Mouse (Mus musculus) cerebellum, adult 8-10 months (tissue): ENCODE measurements at regions not wholly inside any gene's neighbourhood (a gene's known extent, or its start where the extent isn't known, plus 50 kb on each side); places are given as distances from the start of the nearest gene placed in this dataset.

Experiments
- DNase-seq: peaks from one replicate; pipeline ENCODE4 v3.0.0; 2022

DNA sequence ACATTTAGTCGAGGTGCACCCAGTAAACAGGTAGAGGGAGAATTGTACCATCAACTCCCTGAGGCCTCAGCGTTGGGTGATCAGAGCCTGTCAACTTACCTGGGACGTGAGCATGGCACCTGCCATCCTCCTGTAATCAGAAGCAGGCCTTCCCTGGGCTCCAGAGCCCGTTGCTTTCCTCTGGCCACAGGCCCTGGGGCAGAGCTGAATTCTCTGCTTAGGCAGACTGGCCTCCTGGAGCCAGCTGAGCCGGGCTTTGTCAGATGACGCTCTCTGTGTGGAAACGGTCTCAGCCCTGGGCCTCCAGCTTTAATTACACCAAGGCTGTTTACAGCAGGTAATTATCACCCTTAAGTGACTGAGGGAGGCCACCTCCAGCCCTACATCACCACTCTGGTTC, 92.6 kb upstream of the Pmepa1 start:
- no peak for DNase-seq

DNA sequence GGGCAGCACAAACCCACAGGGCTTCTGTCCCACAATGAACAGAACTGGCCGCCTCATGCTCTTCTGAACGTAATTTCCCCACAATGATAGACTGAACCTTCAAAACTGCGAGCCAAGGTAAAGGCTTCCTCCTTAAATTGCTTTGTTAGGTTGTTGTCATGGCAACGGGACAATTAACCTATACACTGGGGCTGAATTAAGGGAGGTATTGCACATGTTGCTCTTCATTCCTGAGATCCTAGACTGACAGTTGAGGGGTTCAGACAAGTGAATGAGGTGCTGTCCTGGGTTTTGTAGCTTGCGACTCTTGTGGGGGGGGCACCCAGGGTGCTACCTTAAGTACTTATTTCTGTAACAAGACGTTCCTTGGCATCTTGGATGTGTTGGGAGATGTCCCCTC, 100.6 kb upstream of the Pmepa1 start:
- no peak for DNase-seq

DNA sequence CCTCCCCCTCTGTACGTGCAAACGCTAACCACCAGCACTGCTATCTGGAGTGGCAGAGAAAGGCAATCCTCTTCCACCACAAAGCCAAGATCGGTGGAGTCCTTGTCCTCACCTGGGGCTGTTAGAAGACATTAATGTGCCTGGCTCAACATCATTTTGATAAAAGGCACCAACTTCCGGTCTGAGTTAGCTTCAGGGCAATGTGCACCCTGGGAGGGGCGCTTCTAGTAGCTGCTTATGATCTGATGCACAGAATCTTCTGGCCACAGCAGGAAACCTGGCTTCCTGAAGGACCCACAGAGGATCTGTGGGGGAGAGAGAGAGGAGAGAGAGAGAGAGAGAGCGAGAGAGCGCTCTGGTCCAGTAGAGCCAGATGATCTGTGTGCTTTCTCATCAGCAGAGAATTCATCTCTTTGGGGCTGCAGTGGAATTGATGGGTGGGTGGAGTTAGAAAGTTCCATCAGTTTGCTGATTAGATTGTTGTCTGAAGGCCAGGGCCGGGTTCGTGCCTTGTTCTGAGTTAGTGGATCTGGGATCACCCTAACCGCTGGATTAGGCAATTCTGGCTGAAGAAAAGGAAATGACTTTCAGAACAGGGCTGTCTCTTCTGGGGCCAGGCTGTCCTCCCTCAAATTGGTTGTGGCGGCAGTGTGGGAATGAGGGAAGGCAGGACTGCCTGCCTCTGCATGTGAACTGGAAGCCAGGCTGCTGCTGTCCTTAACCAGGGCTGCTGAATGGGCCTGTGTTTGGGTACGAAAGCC, 101.3 kb upstream of the Pmepa1 start:
- no peak for DNase-seq

DNA sequence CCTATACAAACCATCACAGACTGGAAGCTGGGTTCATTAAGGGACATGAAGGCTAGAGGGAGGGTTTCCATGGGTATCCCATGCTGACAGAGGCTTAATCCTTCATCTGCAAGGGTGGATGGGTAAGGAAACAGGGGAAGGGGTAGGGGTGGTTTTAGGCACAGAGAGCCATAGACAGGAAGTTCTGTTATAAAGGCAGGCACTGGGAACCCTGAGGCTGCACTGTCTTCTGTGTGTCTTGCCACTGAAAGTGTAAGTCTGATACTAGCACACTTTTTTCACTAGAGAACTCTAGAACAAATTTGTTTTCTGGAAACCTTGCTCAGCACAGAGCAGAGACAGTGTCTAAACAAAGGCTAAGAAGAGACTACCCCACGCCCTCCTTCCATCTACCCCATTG, 103.4 kb upstream of the Pmepa1 start:
- no peak for DNase-seq

DNA sequence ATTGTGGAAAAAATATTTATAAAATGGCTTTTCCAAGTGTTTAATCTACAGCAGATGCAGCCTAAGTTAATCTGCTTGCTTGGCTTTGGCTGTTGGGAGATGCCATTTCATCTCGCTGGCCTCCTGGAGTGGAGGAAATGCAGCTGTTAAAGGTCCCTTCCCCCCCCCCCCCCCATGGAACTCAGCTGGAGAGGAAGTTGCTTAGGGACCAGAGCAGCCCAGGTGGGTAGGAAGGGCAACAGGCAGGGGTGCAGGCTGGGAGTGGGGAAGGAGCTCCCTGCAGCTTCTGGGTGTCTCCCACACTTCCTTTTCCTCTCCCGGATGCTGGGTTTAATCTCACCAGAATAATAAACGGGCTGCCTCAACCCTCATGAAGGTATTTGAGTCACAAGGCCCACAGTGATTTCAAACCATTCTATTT, 104.0 kb upstream of the Pmepa1 start:
- no peak for DNase-seq

DNA sequence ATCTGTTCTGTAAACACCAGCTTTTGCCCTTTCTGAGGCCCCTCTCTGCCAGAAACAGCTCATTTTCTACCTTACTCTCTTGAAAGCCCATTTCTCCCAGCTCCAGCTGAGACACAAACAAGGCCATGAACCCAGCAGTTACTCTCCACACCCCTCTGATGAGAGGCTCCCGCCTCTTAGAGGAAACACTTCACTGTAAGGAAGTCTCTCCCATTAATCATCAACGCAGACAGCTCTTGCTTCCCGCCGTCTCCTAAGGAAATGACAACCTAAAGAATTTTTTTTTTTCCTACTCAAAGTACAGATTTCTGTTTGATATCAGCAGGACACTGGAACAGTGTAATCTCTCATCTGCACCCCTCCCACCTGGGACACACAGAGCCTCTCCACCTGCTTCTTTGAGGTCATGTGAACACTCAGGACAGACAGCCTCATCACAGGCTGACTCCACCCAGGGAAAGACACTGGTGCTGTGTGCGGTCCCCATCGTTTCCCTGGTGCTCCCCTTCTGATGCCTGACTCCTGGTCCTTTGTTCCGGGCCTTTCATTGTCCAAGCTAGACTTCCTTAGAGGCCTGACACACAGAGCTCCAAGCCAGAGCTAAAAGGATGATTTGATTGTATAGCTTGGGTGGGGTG, 106.0 kb upstream of the Pmepa1 start:
- no peak for DNase-seq

DNA sequence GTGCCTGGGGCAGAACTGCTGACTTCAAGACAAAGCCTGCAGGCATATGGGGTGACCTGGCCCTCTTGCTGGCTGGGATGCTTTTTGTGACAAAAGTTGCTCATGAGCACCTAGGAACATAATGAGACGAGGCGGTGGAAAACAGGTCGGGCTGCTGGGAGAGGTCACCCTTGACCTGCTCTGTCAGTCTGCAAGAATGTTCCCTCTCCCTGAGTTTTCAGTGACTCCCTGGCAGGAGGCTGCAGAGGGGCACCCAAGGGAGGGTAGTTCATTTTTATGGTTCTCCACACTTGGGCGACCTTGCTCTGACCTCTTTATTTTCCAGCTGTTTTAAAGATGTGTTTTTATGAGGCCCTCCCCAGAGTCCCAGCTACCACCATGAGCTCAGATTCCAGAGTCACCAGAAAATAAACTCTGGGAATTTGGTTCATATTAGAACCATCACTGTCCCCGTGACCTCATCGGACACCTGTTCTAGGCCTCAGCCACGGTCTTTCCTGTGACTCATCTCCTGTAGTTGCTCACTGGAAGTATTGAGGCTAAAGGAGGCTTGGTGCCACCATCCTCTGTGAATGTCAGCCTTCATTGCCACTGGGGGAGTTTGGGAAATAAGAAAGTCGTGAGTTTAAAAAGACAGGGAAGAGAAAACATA, 108.7 kb upstream of the Pmepa1 start:
- no peak for DNase-seq

DNA sequence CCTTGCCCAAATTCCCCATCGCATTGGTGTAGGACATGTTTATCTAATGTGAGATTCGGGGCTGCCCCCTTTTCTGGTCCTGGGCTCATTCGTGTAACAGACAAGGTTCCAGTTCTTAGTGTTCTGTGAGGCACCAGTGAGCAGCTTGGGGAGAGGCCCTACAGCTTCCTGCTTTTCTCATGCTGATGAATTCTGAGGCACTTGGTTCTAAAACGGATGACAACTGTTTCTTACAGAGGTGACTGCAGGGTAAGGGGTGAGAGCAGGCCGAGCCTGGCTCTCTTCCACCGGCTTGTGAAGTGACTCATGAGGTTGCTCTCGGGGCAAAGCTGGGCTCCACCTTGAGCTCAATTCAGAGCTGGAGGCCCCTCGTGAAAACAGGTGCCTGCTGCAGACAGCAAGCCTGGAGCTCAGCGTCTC, 109.4 kb upstream of the Pmepa1 start:
- no peak for DNase-seq

DNA sequence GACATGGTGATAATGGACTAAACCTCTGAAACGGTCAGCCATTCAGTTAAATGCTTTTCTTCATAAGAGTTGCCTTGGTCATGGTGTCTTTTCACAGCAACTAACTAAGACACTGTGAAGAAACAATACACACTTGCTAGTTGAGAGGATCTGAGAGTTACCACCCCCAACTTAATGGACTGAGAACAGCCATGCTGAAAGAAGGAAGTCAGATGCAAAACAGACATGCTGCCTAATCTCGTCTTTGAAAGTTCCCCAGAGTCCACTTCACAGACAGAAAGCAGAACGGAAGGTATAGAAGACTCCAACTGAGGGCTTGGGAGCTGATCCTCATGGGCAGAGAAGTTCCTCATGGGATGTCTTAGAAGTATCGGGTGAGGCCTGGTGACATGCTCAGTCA, 111.8 kb upstream of the Pmepa1 start:
- DNase-seq = no peak

DNA sequence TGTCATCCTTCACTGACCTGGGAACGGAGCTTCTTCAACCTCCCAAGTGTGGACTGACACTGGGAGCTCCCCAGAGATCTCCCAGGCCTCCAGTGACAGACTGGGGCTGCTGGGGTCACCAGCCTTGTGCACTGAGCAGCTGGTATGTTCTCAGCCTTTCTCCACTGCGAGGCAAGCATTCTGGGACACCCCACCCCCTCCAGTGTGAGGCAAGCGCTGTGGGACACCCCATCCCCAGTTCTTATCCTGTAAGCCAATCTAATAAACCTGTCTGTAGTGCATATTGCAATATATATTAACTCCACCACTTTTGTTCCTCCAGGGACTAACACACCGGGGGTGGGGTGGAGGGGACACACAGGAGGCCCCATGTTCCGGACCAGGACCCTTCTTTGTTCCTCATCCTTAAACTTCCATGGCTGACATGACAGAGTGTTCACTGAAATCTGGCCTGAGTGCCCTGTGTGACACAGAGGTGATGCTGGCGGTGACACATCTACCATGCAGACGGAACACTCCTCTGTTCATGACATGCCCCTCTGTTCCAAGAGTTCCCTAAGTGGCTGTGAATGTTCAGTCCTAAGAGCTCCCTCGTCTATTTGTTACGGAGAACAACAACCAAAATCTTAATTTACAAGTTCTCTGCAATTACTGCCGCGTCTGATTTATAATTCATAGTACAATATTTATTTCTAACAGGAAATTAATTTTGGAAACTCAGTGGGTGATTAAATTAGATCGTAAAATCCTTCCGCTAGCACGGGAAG, 116.4 kb upstream of the Pmepa1 start:
- DNase-seq = no peak

DNA sequence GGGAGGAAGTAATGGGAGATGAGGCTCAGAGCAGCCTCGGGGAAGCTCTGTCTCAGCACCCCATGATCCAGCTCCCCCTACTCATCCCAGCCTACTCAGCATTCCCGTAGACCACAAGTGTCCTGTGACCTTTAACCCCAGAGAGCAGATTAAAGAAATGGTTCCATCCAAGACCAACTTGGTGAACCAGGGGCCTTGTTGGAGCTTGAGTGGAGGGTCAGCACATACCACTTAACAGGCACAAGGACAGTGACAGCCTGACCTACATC, 116.9 kb upstream of the Pmepa1 start:
- no peak for DNase-seq

DNA sequence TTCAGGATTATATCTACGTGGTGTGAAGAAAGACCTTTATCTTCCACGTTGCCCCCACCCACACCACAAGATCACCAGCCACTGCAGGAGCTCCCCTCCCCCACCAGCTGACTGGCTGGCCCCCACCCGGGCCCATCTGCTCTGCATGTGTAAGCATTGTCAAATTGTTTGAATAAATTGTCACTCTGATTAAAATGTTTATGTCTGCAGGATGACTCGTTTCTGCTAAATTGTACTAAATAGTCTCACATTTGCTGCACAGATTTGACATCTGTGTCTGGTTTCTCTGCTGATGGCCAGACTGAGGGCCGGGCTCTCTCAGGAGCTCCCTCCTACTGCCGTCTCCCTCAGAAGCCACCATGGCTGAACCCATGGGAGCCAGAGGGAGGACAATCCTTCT, 119.2 kb upstream of the Pmepa1 start:
- DNase-seq = no peak

DNA sequence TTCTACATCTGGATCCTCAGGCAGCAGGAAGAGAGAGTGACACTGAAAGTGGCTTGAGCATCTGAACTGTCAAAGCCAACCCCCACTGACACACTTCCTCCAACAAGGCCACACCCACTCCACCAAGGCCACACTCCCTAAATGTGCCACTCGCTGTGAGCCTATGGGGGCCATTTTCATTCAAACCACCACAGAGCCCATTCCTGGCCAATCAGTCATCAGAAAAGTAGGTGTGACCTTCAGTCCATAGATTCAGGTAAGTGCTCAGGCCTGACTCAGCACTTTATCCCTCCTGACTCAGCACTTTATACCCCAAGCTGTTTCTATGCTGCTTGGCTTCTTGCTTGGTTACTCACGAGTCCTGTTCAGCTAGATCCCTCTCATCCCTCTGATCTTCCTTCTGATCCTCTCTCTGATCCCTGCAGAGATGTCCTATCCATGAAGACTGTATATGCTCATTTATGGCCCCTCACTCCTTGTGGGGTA, 121.6 kb upstream of the Pmepa1 start:
- no peak for DNase-seq

DNA sequence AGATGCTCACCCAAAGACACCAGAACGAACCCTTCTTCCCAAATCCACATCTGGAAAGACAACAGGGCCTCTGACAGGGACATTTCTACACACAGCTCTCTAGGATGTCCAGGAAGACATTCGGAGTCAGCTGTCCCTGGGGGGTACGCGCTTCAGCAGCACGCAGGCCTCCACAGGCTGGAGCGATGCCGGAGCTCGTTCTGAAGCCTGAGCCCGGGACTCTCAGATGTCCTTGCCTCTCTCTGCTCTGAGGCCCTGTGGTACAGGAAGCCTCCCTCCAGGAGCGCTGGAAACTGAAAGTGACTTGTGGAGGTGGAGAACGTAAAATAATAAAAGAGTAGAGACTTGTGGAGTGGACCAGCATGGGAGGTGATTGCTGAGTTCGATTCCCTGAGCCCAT, 116.8 kb upstream of the 1700021F07Rik start:
- no peak for DNase-seq

DNA sequence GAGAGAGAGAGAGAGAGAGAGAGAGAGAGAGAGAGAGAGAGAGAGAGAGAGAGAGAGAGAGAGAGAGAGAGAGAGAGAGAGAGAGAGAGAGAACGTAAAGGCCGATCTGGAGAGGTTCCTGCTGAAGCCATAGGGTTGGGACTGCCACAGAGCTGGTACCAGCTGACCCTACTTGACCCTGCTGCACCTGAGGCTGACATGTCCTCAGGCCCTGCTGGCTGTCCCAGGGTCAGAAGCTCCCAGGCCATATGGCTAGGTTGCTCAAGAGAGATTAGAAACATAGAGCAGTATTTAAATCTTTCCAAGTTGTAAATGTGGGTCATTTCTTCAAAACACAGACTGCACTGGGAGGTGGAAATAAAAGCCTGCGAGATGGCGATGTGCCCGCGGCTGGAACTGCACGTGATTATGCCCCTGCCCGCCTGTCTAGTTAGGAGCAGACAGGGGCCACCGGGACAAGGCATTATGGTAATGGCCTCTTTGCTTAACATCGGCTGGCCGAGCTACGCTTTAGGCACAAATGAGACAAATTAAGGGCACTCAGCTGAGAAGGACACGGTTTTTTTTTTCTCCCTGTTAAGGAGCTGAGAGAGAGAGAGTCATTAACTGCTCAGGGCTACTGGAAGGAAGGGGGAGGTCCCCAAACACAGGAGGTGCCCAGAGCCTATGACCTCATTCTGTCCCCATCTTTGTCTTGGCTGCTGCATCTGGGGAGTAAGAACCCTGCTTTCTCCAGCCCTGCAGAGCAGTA, 115.9 kb upstream of the 1700021F07Rik start:
- DNase-seq = no peak

DNA sequence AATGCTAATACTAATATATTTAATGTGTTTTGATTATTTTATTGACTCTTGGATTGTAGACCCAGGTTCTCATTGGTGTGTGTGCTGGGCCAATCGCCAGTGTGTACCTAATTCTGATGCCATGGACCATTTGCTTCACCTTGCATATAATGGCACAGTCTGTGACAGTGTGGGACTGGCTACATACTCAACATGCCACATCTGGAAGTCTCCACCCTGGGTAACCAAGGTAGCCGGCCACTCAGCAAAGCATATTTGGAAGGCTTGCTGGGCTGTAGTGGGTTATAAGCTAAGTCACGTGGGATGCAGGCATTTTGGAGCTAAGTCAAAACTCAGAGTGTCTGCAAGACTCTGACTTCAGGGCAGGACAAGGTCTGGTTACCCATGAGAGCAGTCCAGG, 115.3 kb upstream of the 1700021F07Rik start:
- no peak for DNase-seq

DNA sequence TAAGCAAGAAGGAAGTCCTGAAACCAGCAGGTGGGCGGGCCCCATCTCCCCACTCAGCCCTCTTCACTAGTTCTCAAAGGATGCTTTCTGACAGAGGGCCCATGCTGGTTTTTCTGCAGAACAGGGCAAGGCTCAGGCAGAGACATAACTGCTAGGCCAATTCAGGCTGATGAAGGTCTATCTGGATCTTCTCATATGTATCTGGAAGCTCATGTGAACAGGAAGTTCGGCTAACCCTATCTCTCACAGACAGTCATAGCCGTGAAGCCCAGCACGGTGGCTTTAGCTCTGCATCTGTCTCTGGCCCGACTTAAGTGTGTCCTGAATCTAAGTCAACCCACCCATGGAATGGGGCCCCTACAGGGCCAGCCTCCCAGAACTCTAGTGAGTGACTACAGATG, 113.7 kb upstream of the 1700021F07Rik start:
- no peak for DNase-seq

DNA sequence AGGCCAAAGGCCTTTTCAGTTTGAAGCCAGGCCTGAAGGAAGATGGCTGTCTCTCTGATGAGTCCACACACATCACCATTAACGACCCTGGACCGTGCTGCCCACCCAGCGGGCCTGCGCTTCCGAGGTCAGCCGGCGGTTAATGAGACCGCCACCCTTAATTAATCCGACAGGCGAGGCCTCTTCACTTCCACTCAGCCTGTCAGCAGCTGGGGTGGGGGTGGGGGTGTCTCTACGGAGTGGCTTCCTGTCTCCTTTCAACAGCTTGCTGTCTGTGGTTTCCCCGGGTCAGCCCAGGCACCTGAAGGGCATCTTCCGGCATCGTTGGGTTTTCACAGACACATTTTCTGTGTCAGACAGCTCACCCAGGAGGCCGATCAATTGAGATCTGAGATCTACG, 113.0 kb upstream of the 1700021F07Rik start:
- DNase-seq = no peak

DNA sequence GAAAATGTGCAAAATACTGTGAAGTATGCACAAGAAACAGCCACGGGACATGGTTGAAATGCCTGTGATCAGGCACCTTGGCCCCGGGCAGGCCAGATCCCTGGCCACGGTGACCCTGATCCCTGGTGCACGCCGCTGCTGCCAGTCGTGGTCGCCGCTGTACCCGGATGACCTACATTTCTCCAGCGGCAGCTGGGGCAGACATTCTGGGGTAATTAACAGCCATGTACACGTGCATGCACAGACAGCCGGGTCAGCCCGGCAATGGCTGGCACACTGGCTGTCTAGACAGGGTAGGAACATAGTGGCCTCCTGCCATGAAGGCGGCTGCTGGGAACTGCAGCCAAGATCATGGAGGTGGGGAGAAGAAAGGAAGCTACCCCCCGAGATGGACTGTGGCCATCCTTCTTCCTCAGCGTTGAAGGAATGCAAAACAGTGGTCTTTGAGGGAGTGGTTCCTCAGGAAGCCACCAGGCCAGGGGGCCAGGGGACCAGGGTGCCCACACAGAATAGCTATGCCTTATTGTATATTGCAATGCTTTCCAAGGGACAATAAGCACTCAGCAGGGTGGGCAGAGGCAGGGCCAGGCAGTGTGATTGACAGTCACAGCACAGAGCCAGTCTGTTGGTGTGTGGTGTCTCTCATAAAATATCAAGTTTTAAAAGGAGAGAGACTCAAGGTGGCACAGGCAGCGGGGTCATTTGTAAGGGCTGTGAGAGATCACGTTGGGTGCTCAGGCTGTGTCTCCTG, 108.3 kb upstream of the 1700021F07Rik start:
- DNase-seq = no peak

DNA sequence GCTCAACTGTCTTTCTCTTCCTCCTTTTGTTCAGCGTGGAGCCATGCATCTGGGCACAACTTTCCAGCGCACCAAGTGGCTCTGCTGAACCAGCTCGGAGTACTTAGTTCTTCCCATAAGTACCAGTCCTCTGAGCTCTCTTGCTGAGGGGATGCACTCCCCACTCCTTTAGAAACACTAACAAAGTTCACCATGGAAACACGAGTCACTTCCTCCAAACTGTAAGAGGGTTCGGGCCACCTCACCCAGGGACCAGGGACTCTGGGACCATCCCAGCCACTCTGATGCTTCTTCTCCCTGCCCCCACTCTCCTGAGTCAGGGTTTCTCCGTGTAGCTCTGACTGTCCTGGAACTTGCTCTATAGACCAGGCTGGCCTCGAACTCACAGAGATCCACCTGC, 107.0 kb upstream of the 1700021F07Rik start:
- no peak for DNase-seq

DNA sequence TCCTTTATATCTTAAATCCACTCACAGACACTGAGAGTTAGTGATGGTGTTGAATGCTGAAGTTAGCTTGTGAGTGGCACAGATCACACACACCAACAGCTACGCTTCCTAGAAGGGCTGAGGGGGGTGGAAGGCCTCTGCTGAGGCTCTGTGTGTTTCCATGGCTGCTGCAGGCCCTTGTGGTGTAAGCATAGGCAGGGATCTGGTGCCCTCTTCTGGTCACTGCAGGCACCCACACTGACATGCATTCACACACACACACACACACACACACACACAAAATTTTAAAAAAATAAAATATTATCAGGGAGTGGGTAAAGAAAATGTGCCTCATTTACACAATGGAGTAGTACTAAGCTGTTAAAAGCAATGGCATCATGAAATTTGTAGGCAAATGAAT, 105.5 kb upstream of the 1700021F07Rik start:
- no peak for DNase-seq

DNA sequence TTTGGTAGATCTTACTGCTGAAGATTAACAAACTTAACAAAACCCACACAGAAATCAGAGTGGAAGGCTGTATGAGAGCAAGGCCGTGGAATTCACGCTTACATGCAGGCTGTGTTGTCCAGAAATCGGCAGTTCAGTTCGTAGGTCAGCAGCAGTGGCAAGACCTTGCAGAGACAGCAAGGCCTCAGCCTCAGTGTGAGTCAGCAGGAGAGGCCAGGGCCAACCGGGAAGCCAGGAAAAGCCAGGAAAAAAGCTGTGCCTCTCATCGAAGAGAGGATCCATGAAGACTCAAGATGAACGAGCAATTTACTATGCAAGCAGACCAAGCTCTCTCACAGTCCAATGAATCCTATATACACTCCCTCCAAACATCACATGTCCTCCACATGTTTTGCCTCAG, 103.4 kb upstream of the 1700021F07Rik start:
- no peak for DNase-seq
